Mouse (Mus musculus): ENCODE results near the gene Anapc2. TPM values are rescaled to one million over a fixed set of nuclear protein-coding genes. Genes with fewer than 3 reads are reported as not detected.
A peak's percentile ranks its signal among the peaks of the same experiment; 100 is the strongest.

The Anapc2 gene
- total and polyA plus RNA-seq, 2 experiments from 2014 or later, result 37.9 to 108 TPM

- ATAC-seq (no peak), DNase-seq (no peak)
- Histone ChIP-seq H3K36me3 (ENCODE audit: insufficient read depth) (no peaks in the 10 kb centered on the region), H3K9ac (no peak within 1 kb of the TSS), H3K4me2 (ENCODE audit: low read depth) (no peak within 1 kb of the TSS), H3K9me3 (ENCODE audit: low read length) (no peaks in the 10 kb centered on the region), H3K4me1 (ENCODE audit: insufficient read depth) (peaks cover 2% of the 10 kb centered on the region; the same call in 1 of the 2 replicates), H3K4me3 (ENCODE audit: low read depth, low read length) (no peak within 1 kb of the TSS), H3K27ac (ENCODE audit: low read depth, low read length) (no peak within 1 kb of the TSS), H3K27me3 (ENCODE audit: insufficient read depth, low read length) (no peaks in the 10 kb centered on the region; the same call in 1 of the 2 replicates)
- no peak for TF ChIP-seq CTCF (IDR thresholded peaks at IDR 0.05; ENCODE audit: low read depth)
- WGBS, result 87% methylated on average over 3 of the region's 3 CpGs
Observed at GRCm38 (mm10) chr2:25234050-25234449, 38.2 kb upstream of the Anapc2 start, which contains the start of gene Slc34a3. Gene Slc34a3, minus strand, starts transcription at chr2:25234364.

- H3K4me3 ChIP-seq (ENCODE audit: low read depth, low read length), result no peak overlapping the region
- H3K4me1 ChIP-seq (ENCODE audit: insufficient read depth), result no peaks in the 10 kb centered on the region
- DNase-seq (no peak), ATAC-seq (no peak)
- no peak overlapping the region for H3K27ac ChIP-seq (ENCODE audit: low read depth, low read length)
- H3K9me3 ChIP-seq (ENCODE audit: low read length), result no peaks in the 10 kb centered on the region
- no peak for TF ChIP-seq CTCF (IDR thresholded peaks at IDR 0.05; ENCODE audit: low read depth)
- no peaks in the 10 kb centered on the region for H3K36me3 ChIP-seq (ENCODE audit: insufficient read depth)
- H3K4me2 ChIP-seq (ENCODE audit: low read depth), result no peak overlapping the region
- no peak overlapping the region for H3K9ac ChIP-seq
- WGBS, result 87% methylated on average over 5 of the region's 5 CpGs
- no peaks in the 10 kb centered on the region; the same call in 1 of the 2 replicates for H3K27me3 ChIP-seq (ENCODE audit: insufficient read depth, low read length)
Observed at GRCm38 (mm10) chr2:25234551-25235220, 37.6 kb upstream of the Anapc2 start.

- 45% methylated on average over 8 of the region's 8 CpGs for WGBS
- Histone ChIP-seq H3K9ac (no peak within 1 kb of the TSS), H3K9me3 (ENCODE audit: low read length) (no peaks in the 10 kb centered on the region), H3K4me1 (ENCODE audit: insufficient read depth) (peaks cover 5% of the 10 kb centered on the region), H3K27me3 (ENCODE audit: insufficient read depth, low read length) (no peaks in the 10 kb centered on the region; the same call in 1 of the 2 replicates), H3K36me3 (ENCODE audit: insufficient read depth) (no peaks in the 10 kb centered on the region), H3K27ac (ENCODE audit: low read depth, low read length) (no peak within 1 kb of the TSS), H3K4me3 (ENCODE audit: low read depth, low read length) (no peak within 1 kb of the TSS), H3K4me2 (ENCODE audit: low read depth) (no peak within 1 kb of the TSS)
- no peak for DNase-seq
- no peak for TF ChIP-seq CTCF (IDR thresholded peaks at IDR 0.05; ENCODE audit: low read depth)
- ATAC-seq, result no peak
Observed at GRCm38 (mm10) chr2:25236614-25237013, 35.7 kb upstream of the Anapc2 start, which contains the start of gene Rnf224. Gene Rnf224, minus strand, starts transcription at chr2:25236787.

- H3K4me3 ChIP-seq (ENCODE audit: low read depth, low read length), result no peak overlapping the region
- no peak overlapping the region for H3K4me2 ChIP-seq (ENCODE audit: low read depth)
- no peak overlapping the region for H3K9ac ChIP-seq
- no peak for TF ChIP-seq CTCF (IDR thresholded peaks at IDR 0.05; ENCODE audit: low read depth)
- DNase-seq (no peak), ATAC-seq (no peak)
- H3K9me3 ChIP-seq (ENCODE audit: low read length), result no peaks in the 10 kb centered on the region
- WGBS, result 66% methylated on average over 4 of the region's 4 CpGs
- H3K36me3 ChIP-seq (ENCODE audit: insufficient read depth), result no peaks in the 10 kb centered on the region
- no peaks in the 10 kb centered on the region; the same call in 1 of the 2 replicates for H3K27me3 ChIP-seq (ENCODE audit: insufficient read depth, low read length)
- H3K4me1 ChIP-seq (ENCODE audit: insufficient read depth), result peaks cover 6% of the 10 kb centered on the region
- H3K27ac ChIP-seq (ENCODE audit: low read depth, low read length), result no peak overlapping the region
Observed at GRCm38 (mm10) chr2:25237522-25237921, 34.8 kb upstream of the Anapc2 start.

GRCm38 (mm10) chr2:25238106-25238505, 34.2 kb upstream of the Anapc2 start:
- H3K9me3 ChIP-seq (ENCODE audit: low read length), result no peaks in the 10 kb centered on the region
- H3K4me1 ChIP-seq (ENCODE audit: insufficient read depth), result peaks cover 6% of the 10 kb centered on the region
- ATAC-seq (no peak), DNase-seq (no peak)
- H3K27ac ChIP-seq (ENCODE audit: low read depth, low read length), result no peak overlapping the region
- TF ChIP-seq CTCF (IDR thresholded peaks at IDR 0.05; ENCODE audit: low read depth), result no peak
- H3K9ac ChIP-seq, result no peak overlapping the region
- H3K27me3 ChIP-seq (ENCODE audit: insufficient read depth, low read length), result no peaks in the 10 kb centered on the region; the same call in 1 of the 2 replicates
- H3K4me2 ChIP-seq (ENCODE audit: low read depth), result no peak overlapping the region
- no peaks in the 10 kb centered on the region for H3K36me3 ChIP-seq (ENCODE audit: insufficient read depth)
- H3K4me3 ChIP-seq (ENCODE audit: low read depth, low read length), result no peak overlapping the region

- WGBS, result 87% methylated on average over 3 of the region's 3 CpGs
- ATAC-seq (no peak), DNase-seq (no peak)
- Histone ChIP-seq H3K27me3 (ENCODE audit: insufficient read depth, low read length) (no peaks in the 10 kb centered on the region), H3K4me1 (ENCODE audit: insufficient read depth) (peaks cover 6% of the 10 kb centered on the region), H3K9me3 (ENCODE audit: low read length) (no peaks in the 10 kb centered on the region), H3K27ac (ENCODE audit: low read depth, low read length) (no peak overlapping the region), H3K4me3 (ENCODE audit: low read depth, low read length) (no peak overlapping the region), H3K9ac (no peak overlapping the region), H3K36me3 (ENCODE audit: insufficient read depth) (peaks cover 12% of the 10 kb centered on the region), H3K4me2 (ENCODE audit: low read depth) (no peak overlapping the region)
- TF ChIP-seq CTCF (IDR thresholded peaks at IDR 0.05; ENCODE audit: low read depth), result no peak
Observed at GRCm38 (mm10) chr2:25239766-25240165, 32.5 kb upstream of the Anapc2 start.

- Histone ChIP-seq H3K27me3 (ENCODE audit: insufficient read depth, low read length) (no peaks in the 10 kb centered on the region), H3K9me3 (ENCODE audit: low read length) (no peaks in the 10 kb centered on the region), H3K4me2 (ENCODE audit: low read depth) (peak overlapping the region; percentile 89), H3K36me3 (ENCODE audit: insufficient read depth) (peaks cover 17% of the 10 kb centered on the region), H3K9ac (no peak overlapping the region), H3K4me3 (ENCODE audit: low read depth, low read length) (peak overlapping the region; percentile 70), H3K4me1 (ENCODE audit: insufficient read depth) (peaks cover 6% of the 10 kb centered on the region), H3K27ac (ENCODE audit: low read depth, low read length) (peak overlapping the region; percentile 82; the same call in 1 of the 2 replicates)
- WGBS, result 46% methylated on average over 8 of the region's 8 CpGs
- DNase-seq (no peak), ATAC-seq (no peak; the same call in 1 of the 2 replicates)
- TF ChIP-seq CTCF (IDR thresholded peaks at IDR 0.05; ENCODE audit: low read depth), result no peak
Observed at GRCm38 (mm10) chr2:25240310-25240709, 32.0 kb upstream of the Anapc2 start.
